Mouse (Mus musculus) hindbrain, embryonic 16.5 days (tissue): ENCODE results near the gene Pcgf2. TPM values are rescaled to one million over a fixed set of nuclear protein-coding genes. Genes with fewer than 3 reads are reported as not detected.
"Not testable (repeated sequence)": the region's sequence is repeated elsewhere in the genome, so short reads cannot be mapped to it uniquely, and the experiment has no call there.

Experiments
- ATAC-seq: fragments of 200-750 bp; cut with Nextera tagmentation; 2 replicates; pipeline ENCODE4 v1.8.0; 2017; ENCODE audit warnings: moderate TSS enrichment, moderate library complexity
- H3K27ac ChIP-seq: fragments of 300-500 bp; sonication (generic); 2 replicates; pipeline ENCODE4 v1.5.1; 2014; ENCODE audit warnings: low read depth, mild to moderate bottlenecking, control low read depth, low read length, moderate library complexity
- H3K27me3 ChIP-seq: fragments of 300-500 bp; sonication (generic); replicated peaks from 2 replicates; pipeline ENCODE4 v1.6.1; 2014; ENCODE audit warnings: low read length; ENCODE audit not compliant: control insufficient read depth, insufficient read depth
- H3K36me3 ChIP-seq: fragments of 300-500 bp; sonication (generic); 2 replicates; pipeline ENCODE4 v1.6.1; 2014; ENCODE audit warnings: mild to moderate bottlenecking, low read length, moderate library complexity, mixed read lengths; ENCODE audit not compliant: control insufficient read depth, insufficient read depth
- H3K4me1 ChIP-seq: fragments of 300-500 bp; sonication (generic); 2 replicates; pipeline ENCODE4 v1.6.1; 2014; ENCODE audit warnings: low read depth, low read length; ENCODE audit not compliant: control insufficient read depth, insufficient read depth
- H3K4me2 ChIP-seq: fragments of 300-500 bp; sonication (generic); 2 replicates; pipeline ENCODE4 v1.6.1; 2014; ENCODE audit warnings: mild to moderate bottlenecking, low read length, control low read depth, moderate library complexity
- H3K4me3 ChIP-seq: fragments of 300-500 bp; sonication (generic); 2 replicates; pipeline ENCODE4 v1.5.1; 2014; ENCODE audit warnings: mild to moderate bottlenecking, low read length, control low read depth, moderate library complexity
- H3K9ac ChIP-seq: fragments of 300-500 bp; sonication (generic); 2 replicates; pipeline ENCODE4 v1.6.1; 2014; ENCODE audit warnings: low read depth, mild to moderate bottlenecking, control low read depth, low read length, moderate library complexity
- H3K9me3 ChIP-seq: fragments of 300-500 bp; sonication (generic); 2 replicates; pipeline ENCODE4 v1.6.1; 2014; ENCODE audit warnings: mild to moderate bottlenecking, low read length, moderate library complexity; ENCODE audit not compliant: control insufficient read depth
- WGBS: fragments of 180-500 bp; shearing (Covaris S2); extraction: QIAGEN DNeasy Blood & Tissue Kit; methylation state at CpG from one replicate; pipeline ENCODE4 v1.1.7; 2014; 5-methylcytosine and 5-hydroxymethylcytosine counted together
- polyA plus RNA-seq: library from polyadenylated mRNA; unstranded; fragments of >200 nt; fragmentation: Nextera tagmentation; extraction: Ambion mirVana; gene quantifications from 2 replicates; pipeline ENCODE4 v1.2.1, GENCODE M21; 2015

Gene Pcgf2
- polyA plus RNA-seq, 1 experiment from 2014 or later: 15.4 TPM

DNA sequence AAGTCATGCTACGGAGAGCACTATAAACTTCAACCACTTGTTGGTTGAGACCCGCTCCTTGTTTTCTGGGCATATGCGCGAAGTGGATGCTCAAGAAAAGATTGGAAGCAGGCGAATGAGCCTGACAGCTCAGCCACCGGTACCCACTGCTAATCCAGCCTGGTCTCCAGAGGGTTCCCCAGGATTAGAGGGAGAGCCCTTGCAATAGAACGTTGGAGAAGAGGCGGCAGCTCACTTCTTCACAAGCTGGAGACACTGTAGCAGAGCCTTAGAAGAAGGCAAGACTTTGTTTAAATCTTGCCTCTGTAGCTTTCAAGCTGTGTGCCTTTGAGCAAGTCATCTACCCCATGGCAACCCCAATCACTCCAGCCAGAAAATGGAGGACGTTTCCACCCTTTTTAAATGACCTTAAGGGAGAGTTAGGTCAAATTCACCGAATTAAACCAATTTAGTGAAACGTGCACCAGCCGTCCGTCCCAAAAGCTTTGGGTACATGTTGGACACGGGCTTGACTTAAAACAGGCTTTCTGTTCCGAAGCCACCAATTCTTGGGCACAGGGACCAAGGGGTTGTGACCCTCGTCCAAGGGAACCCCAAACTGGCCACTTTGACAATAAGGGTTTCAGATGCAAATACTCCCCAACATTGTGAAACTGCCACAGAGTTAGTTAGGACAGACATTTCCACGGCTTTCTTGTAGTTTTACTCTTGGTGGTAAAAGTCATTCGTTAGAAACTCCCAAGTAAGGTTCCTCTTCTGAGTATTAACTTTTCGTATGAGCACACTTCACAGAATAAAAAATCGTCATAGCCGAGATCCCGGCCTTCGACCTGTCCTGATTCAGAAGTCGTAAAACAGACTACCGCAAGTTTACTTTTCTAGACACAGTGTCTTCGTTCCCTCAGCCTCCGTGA lies 39.3 kb downstream of the Pcgf2 start:
- Histone ChIP-seq H3K4me1 (peaks cover 43% of the 10 kb centered on the region), H3K27me3 (peaks cover 9% of the 10 kb centered on the region), H3K27ac (no peak overlapping the region), H3K4me2 (peak overlapping the region; percentile 90), H3K4me3 (peak overlapping the region; percentile 80), H3K9ac (peak overlapping the region; percentile 89), H3K36me3 (peaks cover 3% of the 10 kb centered on the region; the same call in 1 of the 2 replicates), H3K9me3 (no peaks in the 10 kb centered on the region)
- 3% methylated on average over 27 of the region's 27 CpGs for WGBS
- no peak for ATAC-seq

- WGBS: 0% methylated on average over 65 of the region's 78 CpGs
- peak overlapping the region; percentile 74 for H3K27ac ChIP-seq
- ATAC-seq: peak; percentile 87
- H3K4me1 ChIP-seq: peaks cover 38% of the 10 kb centered on the region
- peaks cover 9% of the 10 kb centered on the region for H3K27me3 ChIP-seq
- H3K36me3 ChIP-seq: no peaks in the 10 kb centered on the region
- H3K4me3 ChIP-seq: peak overlapping the region; percentile 80
- H3K9me3 ChIP-seq: no peaks in the 10 kb centered on the region
- H3K4me2 ChIP-seq: peak overlapping the region; percentile 85
- peak overlapping the region; percentile 89 for H3K9ac ChIP-seq
These were observed 40.1 kb downstream of the Pcgf2 start for GRCm38 (mm10) chr11:97659990-97660714.

GRCm38 (mm10) chr11:97659267-97659989 lies 40.9 kb downstream of the Pcgf2 start:
- Histone ChIP-seq H3K4me3 (peak overlapping the region; percentile 80), H3K27me3 (peaks cover 9% of the 10 kb centered on the region), H3K4me2 (peak overlapping the region; percentile 85), H3K9me3 (no peaks in the 10 kb centered on the region), H3K27ac (peak overlapping the region; percentile 74), H3K9ac (peak overlapping the region; percentile 89), H3K36me3 (no peaks in the 10 kb centered on the region), H3K4me1 (peaks cover 31% of the 10 kb centered on the region)
- ATAC-seq: no peak
- WGBS: 13% methylated on average over 13 of the region's 13 CpGs

DNA sequence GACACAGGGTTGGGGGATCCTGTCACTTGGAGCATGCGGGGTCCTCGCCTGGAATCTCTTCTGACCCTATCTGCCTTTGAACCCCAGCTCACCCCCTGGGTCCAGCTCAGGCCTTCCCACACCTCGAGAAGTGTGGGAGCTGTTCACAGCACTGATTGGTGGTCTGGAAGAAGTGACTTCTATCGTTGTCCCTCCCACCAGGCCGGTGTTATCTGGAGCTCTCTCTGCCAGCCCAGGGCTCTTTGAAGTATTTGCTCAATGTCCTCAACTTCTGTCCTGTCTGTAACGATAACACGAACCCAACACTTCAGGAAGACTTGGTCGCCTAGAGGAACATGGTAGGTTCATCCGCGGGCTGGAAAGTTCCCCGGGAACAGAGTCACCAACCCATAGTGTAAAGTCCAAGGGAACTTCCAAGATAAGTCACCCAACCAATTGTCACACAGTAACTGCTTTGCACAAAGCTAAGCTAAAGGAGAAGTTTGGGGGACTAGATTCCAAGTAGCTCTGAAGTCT lies 41.5 kb downstream of the Pcgf2 start:
- Histone ChIP-seq H3K4me2 (no peak overlapping the region), H3K36me3 (no peaks in the 10 kb centered on the region), H3K9me3 (no peaks in the 10 kb centered on the region), H3K4me1 (peaks cover 28% of the 10 kb centered on the region), H3K27ac (no peak overlapping the region), H3K9ac (no peak overlapping the region), H3K4me3 (no peak overlapping the region), H3K27me3 (peaks cover 9% of the 10 kb centered on the region)
- 70% methylated on average over 11 of the region's 11 CpGs for WGBS
- no peak for ATAC-seq

DNA sequence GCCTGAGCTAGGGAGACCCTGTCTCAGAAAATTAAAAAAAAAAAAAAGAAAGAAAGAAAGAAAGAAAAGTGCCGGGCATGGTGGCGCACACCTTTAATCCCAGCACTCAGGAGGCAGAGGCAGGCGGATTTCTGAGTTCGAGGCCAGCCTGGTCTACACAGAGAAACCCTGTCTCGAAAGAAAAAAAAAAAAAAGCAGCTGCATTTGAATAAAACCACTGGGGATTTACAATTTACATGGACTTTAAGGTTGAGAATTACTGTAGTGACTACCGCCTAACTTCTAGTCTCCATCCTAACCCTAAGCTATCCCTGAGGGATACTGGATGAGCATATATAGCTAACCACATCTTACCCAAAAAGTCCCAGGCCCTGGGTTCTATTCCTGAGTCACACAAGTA lies 42.3 kb downstream of the Pcgf2 start:
- H3K9me3 ChIP-seq, H3K27ac ChIP-seq, ATAC-seq, H3K4me2 ChIP-seq, H3K9ac ChIP-seq, H3K36me3 ChIP-seq, H3K27me3 ChIP-seq, H3K4me3 ChIP-seq: not testable (repeated sequence)
- H3K4me1 ChIP-seq: peaks cover 28% of the 10 kb centered on the region
- WGBS: 94% methylated on average over 6 of the region's 6 CpGs

DNA sequence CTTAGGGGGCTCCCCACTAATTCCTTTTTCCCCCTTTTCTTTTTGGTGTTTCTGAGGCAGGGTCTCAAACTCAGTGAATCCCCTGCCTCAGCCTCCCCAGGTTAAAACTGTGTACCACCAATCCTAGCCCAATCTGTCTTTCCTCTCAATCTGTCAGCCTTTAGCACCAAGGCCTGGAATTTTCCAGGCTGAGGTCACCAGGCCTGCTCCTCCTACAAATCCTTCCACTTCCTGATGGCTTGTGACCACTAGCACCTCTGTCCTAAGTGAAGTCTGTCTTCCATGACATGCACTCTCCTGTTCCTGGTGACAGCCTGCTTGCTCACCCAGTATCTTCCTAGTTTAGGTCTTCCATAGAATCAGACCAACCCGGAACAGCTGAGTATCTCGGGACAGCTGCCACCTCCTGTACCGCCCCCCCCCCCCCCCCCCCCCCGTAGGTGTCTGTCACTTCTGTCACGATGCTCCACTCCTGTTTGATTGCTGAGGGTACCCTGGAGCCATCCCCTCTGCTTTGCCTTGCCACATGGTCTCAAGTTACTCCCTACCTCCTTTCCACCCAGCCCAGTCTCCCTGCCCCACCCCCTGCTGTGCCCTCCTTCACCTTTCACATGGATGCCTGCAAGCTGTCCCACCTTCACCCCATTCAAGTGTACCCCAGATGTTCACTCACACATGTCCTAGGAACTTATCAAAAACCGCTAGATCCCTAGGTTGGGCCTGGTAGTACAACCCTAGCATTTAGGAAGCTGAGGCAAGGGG lies 42.9 kb downstream of the Pcgf2 start:
- H3K27ac ChIP-seq: no peak overlapping the region
- WGBS: 67% methylated on average over 3 of the region's 6 CpGs
- H3K27me3 ChIP-seq: peaks cover 9% of the 10 kb centered on the region
- no peaks in the 10 kb centered on the region for H3K9me3 ChIP-seq
- H3K4me2 ChIP-seq: no peak overlapping the region
- H3K36me3 ChIP-seq: no peaks in the 10 kb centered on the region
- ATAC-seq: no peak
- H3K4me3 ChIP-seq: no peak overlapping the region
- peaks cover 23% of the 10 kb centered on the region for H3K4me1 ChIP-seq
- H3K9ac ChIP-seq: no peak overlapping the region

DNA sequence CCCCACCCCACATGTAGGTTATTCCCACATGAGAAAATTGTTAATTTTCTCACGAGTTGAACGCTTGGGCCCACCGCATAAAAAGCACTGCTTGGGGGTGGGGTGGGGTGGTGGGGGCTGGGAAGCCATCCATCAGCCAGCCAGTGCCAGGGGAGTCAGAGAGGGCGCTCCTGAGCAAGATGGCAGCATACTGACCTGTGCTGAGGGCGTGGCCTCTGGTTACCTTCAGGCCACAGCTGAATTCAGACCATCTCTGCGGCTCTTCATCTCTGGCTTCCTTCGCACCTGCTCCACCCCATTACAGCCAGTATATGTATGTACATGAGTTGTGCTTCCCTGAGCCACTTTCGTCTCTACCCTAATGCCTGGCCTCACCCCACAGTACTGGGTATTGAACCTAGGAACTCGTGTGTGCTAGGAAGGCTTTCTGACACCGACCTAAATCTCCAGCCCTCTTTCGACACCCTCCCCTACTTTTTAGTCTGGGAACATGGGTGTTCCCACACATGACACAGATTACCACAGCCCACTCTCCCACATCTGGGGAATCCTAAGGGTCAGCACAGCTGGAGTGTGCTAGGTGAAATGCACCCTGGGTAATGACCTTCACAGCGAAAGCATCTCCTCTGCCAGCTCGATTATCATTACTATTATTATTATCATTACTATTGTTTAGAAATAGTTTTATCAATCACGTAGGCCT lies 43.9 kb downstream of the Pcgf2 start:
- Histone ChIP-seq H3K27me3 (peaks cover 4% of the 10 kb centered on the region), H3K4me3 (no peak overlapping the region), H3K36me3 (no peaks in the 10 kb centered on the region), H3K4me2 (no peak overlapping the region), H3K9me3 (no peaks in the 10 kb centered on the region), H3K9ac (no peak overlapping the region), H3K4me1 (peaks cover 14% of the 10 kb centered on the region), H3K27ac (no peak overlapping the region)
- WGBS: 68% methylated on average over 14 of the region's 14 CpGs
- no peak for ATAC-seq

DNA sequence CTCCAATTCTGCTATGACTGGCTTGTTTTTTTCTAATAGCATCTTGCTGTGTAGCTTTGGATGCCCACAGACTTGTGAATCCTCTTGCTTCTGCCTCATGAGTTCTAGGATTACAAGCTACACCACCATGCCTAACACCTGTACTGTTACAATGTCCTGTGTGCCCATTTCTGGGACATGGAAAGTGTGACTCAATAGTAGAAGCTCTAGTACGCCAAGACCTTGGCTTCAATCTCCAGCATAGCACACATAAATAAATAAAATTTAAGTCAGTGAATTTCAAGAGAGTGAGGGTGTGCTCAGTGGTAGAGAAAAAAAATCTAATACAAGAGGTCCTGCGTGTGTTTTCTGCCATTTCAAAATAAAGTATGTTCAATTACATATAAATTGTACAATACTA lies 46.1 kb downstream of the Pcgf2 start:
- H3K4me3 ChIP-seq: no peak overlapping the region
- H3K9ac ChIP-seq: no peak overlapping the region
- no peak for ATAC-seq
- H3K4me2 ChIP-seq: no peak overlapping the region
- 99% methylated on average over 2 of the region's 2 CpGs for WGBS
- no peaks in the 10 kb centered on the region for H3K27me3 ChIP-seq
- H3K36me3 ChIP-seq: no peaks in the 10 kb centered on the region
- no peak overlapping the region for H3K27ac ChIP-seq
- no peaks in the 10 kb centered on the region for H3K9me3 ChIP-seq
- no peaks in the 10 kb centered on the region for H3K4me1 ChIP-seq
